Mouse (Mus musculus) MEL (cell line): ENCODE data around the gene Atp6v0a2. TPM values are rescaled to one million over a fixed set of nuclear protein-coding genes. Genes with fewer than 3 reads are reported as not detected.

Source experiments
- DNase-seq: peaks from one replicate; pipeline ENCODE4 v3.0.0; 2011; ENCODE audit warnings: low read depth, low spot score
- H3K27ac ChIP-seq: 2 replicates; pipeline ENCODE4 v1.5.1; 2012; ENCODE audit warnings: low read depth, mild to moderate bottlenecking, control low read depth, low read length, moderate library complexity; ENCODE audit not compliant: control insufficient read depth
- H3K27me3 ChIP-seq, 2 experiments: fragments of 150-350 bp in 1 of 2; sonication (generic) in 1 of 2; 2 replicates each; pipeline ENCODE4 v1.6.1; 2012; ENCODE audit warnings: low read length in 2 of 2, mild to moderate bottlenecking in 2 of 2, improper control_type of control experiment in 1 of 2, moderate library complexity in 1 of 2; ENCODE audit not compliant: insufficient read depth in 2 of 2, control insufficient read depth in 1 of 2
- H3K36me3 ChIP-seq, 2 experiments: 2 replicates each; pipeline ENCODE4 v1.6.1; 2012 to 2014; ENCODE audit warnings: low read length in 2 of 2, improper control_type of control experiment in 1 of 2, inconsistent platforms in 1 of 2, mild to moderate bottlenecking in 1 of 2; ENCODE audit not compliant: insufficient read depth in 2 of 2, control insufficient read depth in 1 of 2
- H3K4me1 ChIP-seq, 2 experiments: fragments of 150-350 bp in 1 of 2; sonication (generic) in 1 of 2; 2 replicates each; pipeline ENCODE4 v1.6.1; 2012; ENCODE audit warnings: low read length in 2 of 2, improper control_type of control experiment in 1 of 2, mild to moderate bottlenecking in 1 of 2; ENCODE audit not compliant: insufficient read depth in 2 of 2, control insufficient read depth in 1 of 2
- H3K4me3 ChIP-seq, 2 experiments: fragments of 150-350 bp in 1 of 2; sonication (generic) in 1 of 2; 2 replicates each; pipeline ENCODE4 v1.5.1; 2012; ENCODE audit warnings: low read depth in 2 of 2, low read length in 2 of 2, mild to moderate bottlenecking in 2 of 2, moderate library complexity in 2 of 2, control low read depth in 1 of 2, improper control_type of control experiment in 1 of 2; ENCODE audit not compliant: control insufficient read depth in 1 of 2, insufficient read depth in 1 of 2
- H3K79me2 ChIP-seq: 2 replicates; pipeline ENCODE4 v1.6.1; 2012; ENCODE audit warnings: mild to moderate bottlenecking, low read length, moderate library complexity; ENCODE audit not compliant: control insufficient read depth, poor library complexity, insufficient read depth
- H3K9ac ChIP-seq: 2 replicates; pipeline ENCODE4 v1.6.1; 2012; ENCODE audit warnings: low read depth, mild to moderate bottlenecking, control low read depth, low read length, moderate library complexity; ENCODE audit not compliant: control insufficient read depth, poor library complexity, severe bottlenecking
- H3K9me3 ChIP-seq: fragments of 150-350 bp; sonication (generic); replicated peaks from 2 replicates; pipeline ENCODE4 v1.6.1; 2012; ENCODE audit warnings: mild to moderate bottlenecking, low read length, improper control_type of control experiment, moderate library complexity; ENCODE audit not compliant: insufficient read depth
- BHLHE40 ChIP-seq: IDR thresholded peaks from 2 replicates; pipeline ENCODE4 v1.6.1; 2012; ENCODE audit warnings: low read depth, mild to moderate bottlenecking, inconsistent platforms, low read length, improper control_type of control experiment, borderline replicate concordance
- CHD1 ChIP-seq: IDR thresholded peaks from 2 replicates; pipeline ENCODE4 v1.6.1; 2012; ENCODE audit warnings: low read depth, mild to moderate bottlenecking, inconsistent platforms, low read length, improper control_type of control experiment
- CHD2 ChIP-seq: IDR thresholded peaks from 2 replicates; pipeline ENCODE4 v1.6.1; 2011; ENCODE audit warnings: low read length, improper control_type of control experiment
- CTCF ChIP-seq, 3 experiments: IDR thresholded peaks in 2 of 3; conservative IDR thresholded peaks in 1 of 3; 2 replicates each; pipeline ENCODE4 v1.5.1; 2011 to 2012; ENCODE audit warnings: low read length in 3 of 3, low read depth in 2 of 3, mild to moderate bottlenecking in 2 of 3, improper control_type of control experiment in 1 of 3, inconsistent platforms in 1 of 3, mixed read lengths in 1 of 3, moderate library complexity in 1 of 3; ENCODE audit not compliant: control insufficient read depth in 1 of 3, insufficient read depth in 1 of 3, poor library complexity in 1 of 3, severe bottlenecking in 1 of 3
- ELF1 ChIP-seq: IDR thresholded peaks from 2 replicates; pipeline ENCODE4 v1.6.1; 2014; ENCODE audit warnings: low read depth, mild to moderate bottlenecking, inconsistent platforms, low read length, improper control_type of control experiment, moderate library complexity
- EP300 ChIP-seq, 2 experiments: IDR thresholded peaks; 2 replicates each; pipeline ENCODE4 v1.6.1; 2011; ENCODE audit warnings: improper control_type of control experiment in 2 of 2, low read length in 2 of 2, low read depth in 1 of 2, mild to moderate bottlenecking in 1 of 2
- ETS1 ChIP-seq: IDR thresholded peaks from 2 replicates; pipeline ENCODE4 v1.6.1; 2012; ENCODE audit warnings: low read depth, mild to moderate bottlenecking, inconsistent platforms, low read length, improper control_type of control experiment, moderate library complexity
- KAT2A ChIP-seq: conservative IDR thresholded peaks from 2 replicates; pipeline ENCODE4 v1.6.1; 2012; ENCODE audit warnings: low read depth, low read length, improper control_type of control experiment, inconsistent platforms
- MAX ChIP-seq: IDR thresholded peaks from 2 replicates; pipeline ENCODE4 v1.6.1; 2011; ENCODE audit warnings: low read length, improper control_type of control experiment
- MAZ ChIP-seq: IDR thresholded peaks from 2 replicates; pipeline ENCODE4 v1.6.1; 2012; ENCODE audit warnings: low read depth, mild to moderate bottlenecking, inconsistent platforms, low read length, improper control_type of control experiment
- MEF2A ChIP-seq: IDR thresholded peaks from 2 replicates; pipeline ENCODE4 v1.6.1; 2014; ENCODE audit warnings: low read depth, mild to moderate bottlenecking, inconsistent platforms, low read length, improper control_type of control experiment; ENCODE audit not compliant: poor library complexity, insufficient replicate concordance, severe bottlenecking; ENCODE audit errors: extremely low read depth
- MYB ChIP-seq: IDR thresholded peaks from 2 replicates; pipeline ENCODE4 v1.6.1; 2011; ENCODE audit warnings: mild to moderate bottlenecking, low read depth, low read length, improper control_type of control experiment
- NRF1 ChIP-seq: IDR thresholded peaks from 2 replicates; pipeline ENCODE4 v1.6.1; 2014; ENCODE audit warnings: low read depth, mild to moderate bottlenecking, inconsistent platforms, low read length, improper control_type of control experiment, moderate library complexity; ENCODE audit not compliant: poor library complexity, insufficient read depth, severe bottlenecking
- RCOR1 ChIP-seq: IDR thresholded peaks from 2 replicates; pipeline ENCODE4 v1.6.1; 2012; ENCODE audit warnings: low read depth, mild to moderate bottlenecking, inconsistent platforms, low read length, improper control_type of control experiment
- TAL1 ChIP-seq: IDR thresholded peaks from 2 replicates; pipeline ENCODE4 v1.6.1; 2012; ENCODE audit warnings: mild to moderate bottlenecking, inconsistent platforms, low read length, moderate library complexity, mixed read lengths
- TCF12 ChIP-seq: IDR thresholded peaks from 2 replicates; pipeline ENCODE4 v1.6.1; 2014; ENCODE audit warnings: low read depth, mild to moderate bottlenecking, inconsistent platforms, low read length, improper control_type of control experiment, moderate library complexity
- UBTF ChIP-seq: IDR thresholded peaks from 2 replicates; pipeline ENCODE4 v1.6.1; 2012; ENCODE audit warnings: low read depth, mild to moderate bottlenecking, inconsistent platforms, low read length, improper control_type of control experiment, moderate library complexity, borderline replicate concordance; ENCODE audit not compliant: insufficient read depth
- ZC3H11A ChIP-seq: IDR thresholded peaks from 2 replicates; pipeline ENCODE4 v1.6.1; 2012; ENCODE audit warnings: low read depth, mild to moderate bottlenecking, inconsistent platforms, low read length, improper control_type of control experiment
- ZMIZ1 ChIP-seq: IDR thresholded peaks from 2 replicates; pipeline ENCODE4 v1.6.1; 2012; ENCODE audit warnings: low read depth, mild to moderate bottlenecking, inconsistent platforms, low read length, improper control_type of control experiment, moderate library complexity
- polyA plus RNA-seq, 2 experiments: library from polyadenylated mRNA; stranded (reverse) in 1 of 2; unstranded in 1 of 2; fragments of >175 nt in 1 of 2; fragments of >200 nt in 1 of 2; gene quantifications; 2 replicates each; pipeline versions ENCODE4 v1.2.1 to v1.2.4; 2012; ENCODE audit warnings: low replicate concordance in 2 of 2, low read depth in 1 of 2; ENCODE audit not compliant: insufficient read length in 2 of 2, insufficient read depth in 1 of 2, missing spikeins in 1 of 2
- total RNA-seq: library from RNA; depleted of rRNA; stranded (reverse); fragments of 300-350 nt; gene quantifications from 2 replicates; pipeline ENCODE4 v1.2.3, GENCODE M21; 2012

The Atp6v0a2 gene
- total and polyA plus RNA-seq, 3 experiments, result 30.0 to 31.0 TPM; not detected in 1

- DNase-seq, result no peak
- TF ChIP-seq NRF1 (no peak), UBTF (no peak), KAT2A (no peak), CTCF (IDR thresholded peaks at IDR 0.05 in 2 of 3, conservative IDR thresholded peaks at IDR 0.05 in 1 of 3; ENCODE audit: control insufficient read depth in 1 of 3, insufficient read depth in 1 of 3, low read depth in 2 of 3, low read length in 3 of 3, poor library complexity in 1 of 3, severe bottlenecking in 1 of 3) (no peak), EP300 (IDR thresholded peaks at IDR 0.05; ENCODE audit: low read depth in 1 of 2, low read length in 2 of 2) (no peak), MYB (no peak), ETS1 (no peak), CHD1 (no peak), ZC3H11A (no peak), TAL1 (no peak), MAZ (no peak)
- Histone ChIP-seq H3K9ac (no peak overlapping the region), H3K36me3 (peaks cover 0 to 4% of the 10 kb centered on the region in 2 experiments; a peak in 1 of 4 replicates), H3K9me3 (no peaks in the 10 kb centered on the region), H3K27ac (no peak overlapping the region), H3K4me1 (no peaks in the 10 kb centered on the region), H3K27me3 (no peaks in the 10 kb centered on the region), H3K79me2 (no peaks in the 10 kb centered on the region), H3K4me3 (no peak overlapping the region)
These were observed 90.0 kb downstream of the Atp6v0a2 start for GRCm38 (mm10) chr5:124718396-124718795.

DNA sequence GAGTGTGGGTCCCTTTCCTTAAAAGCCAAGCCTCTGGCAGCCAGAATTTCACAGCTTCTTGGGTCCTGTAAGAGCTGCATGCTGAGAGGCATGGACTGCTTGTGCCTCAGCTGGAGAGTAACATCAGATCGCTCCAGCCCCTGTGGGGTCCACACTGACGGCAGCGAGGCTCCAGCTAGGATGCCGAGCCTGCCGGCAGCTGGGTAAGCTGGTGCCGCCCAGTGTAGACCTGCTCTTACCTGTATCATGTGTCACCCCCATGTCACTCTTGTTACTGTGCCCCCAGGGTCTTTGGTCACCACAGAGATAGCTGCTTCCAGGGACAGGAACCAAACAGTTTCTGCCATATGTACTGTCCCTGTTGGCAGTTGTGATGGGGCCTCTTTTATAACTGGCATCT, 94.7 kb downstream of the Atp6v0a2 start:
- no peak for DNase-seq
- Histone ChIP-seq H3K4me1 (peaks cover 0 to 4% of the 10 kb centered on the region in 2 experiments; a peak in 1 of 4 replicates), H3K27me3 (no peaks in the 10 kb centered on the region), H3K79me2 (no peaks in the 10 kb centered on the region), H3K9me3 (no peaks in the 10 kb centered on the region), H3K4me3 (no peak overlapping the region), H3K36me3 (peaks cover 0 to 3% of the 10 kb centered on the region in 2 experiments; a peak in 1 of 4 replicates), H3K27ac (no peak overlapping the region), H3K9ac (no peak overlapping the region)
- TF ChIP-seq CHD2 (no peak), TCF12 (no peak), RCOR1 (no peak), MAX (no peak), MYB (no peak), NRF1 (no peak), BHLHE40 (no peak), ZMIZ1 (no peak), UBTF (no peak), ELF1 (no peak), MEF2A (no peak)
